Mouse (Mus musculus): Measurements from ENCODE around the gene Otulinl. TPM values are rescaled to one million over a fixed set of nuclear protein-coding genes. Genes with fewer than 3 reads are reported as not detected.

The Otulinl gene
- polyA plus RNA-seq, 1 experiment: not detected

DNA sequence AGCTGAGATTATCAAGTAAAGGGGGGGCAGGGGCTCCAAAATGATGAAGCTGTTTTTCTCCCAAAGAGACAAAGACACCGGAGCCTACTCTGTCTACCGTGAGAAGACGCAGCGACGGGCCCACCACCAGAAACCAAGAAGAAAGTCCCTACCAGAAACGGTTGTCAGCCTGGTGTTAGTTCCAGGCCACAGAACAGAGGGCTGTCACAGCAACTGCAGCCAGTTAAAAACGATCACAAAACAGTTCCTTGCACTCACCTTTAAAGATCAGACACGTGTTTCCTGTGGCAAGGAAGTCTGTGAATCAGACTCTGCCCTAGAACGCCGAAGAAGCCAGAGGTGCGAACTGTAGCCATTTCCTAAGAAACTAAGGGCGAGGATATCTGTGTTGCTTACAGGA, 40.2 kb downstream of the Otulinl start:
- no peak for TF ChIP-seq GATA1 (IDR thresholded peaks at IDR 0.05; ENCODE audit: low read length)

DNA sequence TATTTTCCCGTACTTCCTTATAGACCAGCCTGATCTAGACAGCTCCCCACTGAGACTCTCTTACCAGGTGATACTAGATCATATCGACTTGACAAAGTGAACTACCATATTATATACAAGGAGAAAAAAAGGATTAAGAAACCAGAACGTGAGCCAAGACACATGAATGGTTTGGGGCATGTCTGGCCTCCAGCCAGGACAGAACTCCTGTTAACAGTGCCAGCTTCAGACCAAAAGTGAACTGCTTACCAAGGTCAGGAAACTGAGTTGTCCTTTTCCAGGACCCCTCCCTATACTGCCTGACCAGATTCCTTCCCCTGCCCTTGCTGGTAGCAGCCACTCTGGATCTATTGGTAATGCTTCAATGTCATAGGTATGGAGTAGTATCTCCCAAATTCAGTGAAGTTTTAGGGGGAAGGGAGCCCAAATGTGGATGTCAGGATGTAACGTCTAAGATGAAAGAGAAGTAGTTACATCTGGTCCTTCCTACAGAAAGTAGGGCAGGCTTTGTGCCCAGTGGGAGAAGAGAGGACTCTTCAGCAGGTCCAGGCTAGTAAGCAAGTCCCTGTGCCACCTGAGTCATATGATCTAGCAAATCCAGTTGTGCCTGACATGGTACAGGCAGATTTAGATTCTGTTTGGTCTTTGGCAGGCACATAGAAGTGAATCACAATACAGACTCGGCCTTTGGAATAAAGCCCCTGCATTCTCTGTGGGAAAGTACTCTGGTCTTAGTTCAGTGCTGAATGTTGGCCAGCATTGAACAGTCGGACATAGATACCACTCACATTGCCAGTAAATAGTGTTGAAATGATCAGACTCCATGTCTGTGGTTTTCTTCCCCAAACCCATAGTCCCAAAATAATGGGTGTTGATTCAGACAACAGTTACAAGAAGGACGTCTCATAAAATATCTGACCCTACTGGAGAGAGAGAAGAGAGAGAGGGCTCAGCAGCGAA, 47.2 kb downstream of the Otulinl start:
- no peak for TF ChIP-seq GATA1 (IDR thresholded peaks at IDR 0.05; ENCODE audit: low read length)

DNA sequence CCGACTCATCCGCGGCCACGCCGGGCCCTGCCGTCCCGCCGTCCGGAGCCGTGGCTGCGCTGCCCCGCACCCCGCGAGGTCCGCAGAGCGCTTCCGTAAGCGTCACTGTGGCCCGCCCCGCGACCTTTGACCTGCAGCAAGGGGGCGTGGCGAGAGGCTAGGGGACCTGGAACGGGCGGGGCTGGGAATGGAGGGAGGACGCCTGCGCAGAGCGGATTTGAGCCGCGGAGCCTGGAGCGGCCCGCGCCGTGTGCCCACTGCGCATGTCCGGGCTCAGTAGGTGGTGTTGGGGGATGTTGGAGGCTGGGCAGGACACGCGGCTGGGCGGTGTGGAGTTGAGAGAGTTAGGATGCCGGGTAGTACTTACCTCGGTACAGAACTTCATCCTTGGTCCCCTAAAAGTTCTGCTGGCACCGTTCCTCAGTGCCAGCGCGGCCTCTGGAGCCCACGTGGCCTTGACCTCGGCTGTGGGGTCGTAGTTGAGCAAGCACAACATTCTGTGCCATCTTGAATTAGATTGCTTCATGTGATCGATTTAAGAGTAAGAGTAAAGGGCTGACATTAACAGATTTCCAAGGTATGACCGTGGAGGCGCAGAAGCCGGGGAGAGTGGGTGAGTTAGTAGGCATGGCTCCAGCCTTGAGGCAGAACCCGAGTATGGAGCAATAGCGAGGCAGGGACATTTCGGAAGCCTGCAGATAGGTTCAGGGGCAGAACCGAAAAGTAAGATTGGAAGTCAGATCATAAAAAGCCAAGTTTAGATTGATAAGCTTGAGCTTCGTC, 50.6 kb downstream of the Otulinl start, which contains the start of gene Otulin:
TSS of gene Otulin (minus strand) at position 93 of the 783 bp plus-strand sequence.
- no peak for TF ChIP-seq GATA1 (IDR thresholded peaks at IDR 0.05; ENCODE audit: low read length)

DNA sequence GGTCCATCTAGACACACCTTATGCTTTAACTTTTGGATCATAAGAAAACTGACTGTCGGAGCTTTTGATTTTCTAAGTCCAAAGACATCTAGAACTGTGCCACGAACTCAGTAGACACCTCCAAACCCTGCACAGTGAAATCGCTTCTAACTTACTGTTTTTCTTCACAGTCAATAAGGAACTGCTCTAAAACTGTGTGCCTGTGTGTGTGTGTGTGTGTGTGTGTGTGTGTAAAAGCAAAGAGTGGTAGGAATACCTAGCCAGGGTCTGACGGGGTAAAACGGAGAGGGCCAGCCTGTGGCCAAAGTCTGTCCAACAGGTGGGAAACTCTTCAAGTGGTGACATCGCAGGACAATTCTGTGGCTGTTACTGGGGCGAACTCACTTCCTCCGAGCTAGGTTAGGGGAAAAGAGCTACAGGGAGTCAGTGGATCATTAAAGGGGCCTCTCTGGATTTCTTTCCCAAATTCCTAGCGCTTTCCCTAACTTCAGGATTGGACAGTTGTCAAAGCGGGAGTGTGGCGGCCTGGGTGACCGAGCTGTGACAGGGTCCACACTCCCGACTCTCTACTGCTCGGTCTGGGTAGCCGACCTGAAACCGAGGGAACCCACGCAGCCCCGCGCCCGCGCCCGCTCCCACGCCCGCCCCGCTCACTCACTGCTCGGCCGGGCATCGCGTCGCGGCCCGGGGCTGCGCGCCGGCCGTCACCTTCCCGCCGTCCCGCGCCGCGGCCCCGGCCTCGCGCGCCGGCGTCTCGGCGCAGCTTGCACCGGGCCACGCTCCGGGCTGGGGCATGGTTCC, 51.4 kb downstream of the Otulinl start:
- TF ChIP-seq GATA1 (IDR thresholded peaks at IDR 0.05; ENCODE audit: low read length): no peak

DNA sequence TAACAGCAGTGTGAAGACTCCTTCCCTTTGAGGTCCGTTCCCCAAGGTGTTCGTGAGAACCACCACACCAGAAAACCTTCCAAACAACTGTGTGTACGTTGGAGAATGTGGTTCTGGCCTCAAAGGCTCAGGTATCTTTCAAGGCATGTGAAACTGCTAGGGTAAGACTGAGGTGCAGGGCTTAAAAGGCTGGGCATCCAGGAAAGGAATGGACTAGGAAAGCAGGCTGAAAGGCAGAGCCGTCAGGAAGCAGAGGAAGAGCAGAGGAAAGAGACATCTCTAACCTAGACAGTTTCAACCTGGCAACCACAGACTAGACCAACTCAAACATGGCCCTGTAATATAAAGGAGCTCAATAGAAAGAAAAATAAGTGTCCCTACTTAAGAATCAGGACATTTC, 52.3 kb downstream of the Otulinl start:
- TF ChIP-seq GATA1 (IDR thresholded peaks at IDR 0.05; ENCODE audit: low read length): no peak

DNA sequence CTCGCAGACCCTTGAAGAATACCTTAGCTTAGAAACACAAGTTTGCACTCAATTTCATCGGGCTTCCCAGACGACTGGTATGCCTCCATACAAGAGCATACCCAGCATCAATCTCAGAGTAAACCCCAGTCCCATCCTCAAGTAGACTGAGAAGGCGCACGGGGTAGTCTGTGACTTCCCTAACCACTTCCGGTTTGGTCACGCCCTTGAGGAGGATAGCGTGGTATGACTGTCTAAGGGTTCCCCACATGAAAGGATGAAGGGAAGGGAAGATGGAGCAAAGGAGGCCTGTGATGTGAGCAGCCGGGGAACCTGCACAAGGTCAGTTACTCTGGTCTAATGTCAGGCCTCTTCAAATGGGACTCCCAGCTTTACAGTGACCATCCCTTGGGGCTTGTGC, 53.6 kb downstream of the Otulinl start:
- TF ChIP-seq GATA1 (IDR thresholded peaks at IDR 0.05; ENCODE audit: low read length): no peak

DNA sequence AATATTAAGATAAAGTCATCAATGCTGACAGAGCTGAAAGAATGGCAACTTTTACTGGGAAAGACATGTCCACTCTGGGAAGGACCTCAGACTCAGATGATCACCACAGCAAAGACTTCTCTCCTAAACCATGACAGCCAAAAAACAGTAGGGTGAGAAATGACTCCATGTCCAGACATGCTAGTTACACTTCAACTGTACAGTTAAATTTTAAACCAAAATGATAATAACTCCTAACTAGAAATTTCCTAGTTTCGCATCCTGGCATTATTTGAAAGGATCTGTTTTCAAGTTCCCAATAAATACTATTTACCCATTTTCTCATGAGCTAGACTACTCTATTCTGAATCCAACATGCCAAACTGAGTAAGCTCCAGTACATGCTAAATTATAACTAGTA, 55.1 kb downstream of the Otulinl start:
- no peak for TF ChIP-seq GATA1 (IDR thresholded peaks at IDR 0.05; ENCODE audit: low read length)

DNA sequence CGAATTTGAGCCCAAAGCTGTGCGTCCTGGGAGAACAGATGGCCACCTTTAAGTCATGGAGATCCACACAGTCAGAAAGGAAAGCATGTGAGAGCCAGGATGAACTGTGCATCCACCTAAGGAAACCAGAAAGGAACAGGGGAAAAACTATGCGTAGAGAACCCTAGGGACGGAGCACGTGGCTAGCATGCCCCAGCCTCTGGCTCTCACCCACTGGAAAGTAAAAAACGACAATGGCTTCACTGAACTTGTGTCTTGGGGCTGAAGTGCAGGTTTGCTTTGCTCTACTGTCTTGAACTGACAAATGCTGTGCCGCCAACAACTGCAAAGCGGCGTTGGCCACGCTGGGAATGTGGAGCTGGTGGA, 55.5 kb downstream of the Otulinl start:
- TF ChIP-seq GATA1 (IDR thresholded peaks at IDR 0.05; ENCODE audit: low read length): no peak

DNA sequence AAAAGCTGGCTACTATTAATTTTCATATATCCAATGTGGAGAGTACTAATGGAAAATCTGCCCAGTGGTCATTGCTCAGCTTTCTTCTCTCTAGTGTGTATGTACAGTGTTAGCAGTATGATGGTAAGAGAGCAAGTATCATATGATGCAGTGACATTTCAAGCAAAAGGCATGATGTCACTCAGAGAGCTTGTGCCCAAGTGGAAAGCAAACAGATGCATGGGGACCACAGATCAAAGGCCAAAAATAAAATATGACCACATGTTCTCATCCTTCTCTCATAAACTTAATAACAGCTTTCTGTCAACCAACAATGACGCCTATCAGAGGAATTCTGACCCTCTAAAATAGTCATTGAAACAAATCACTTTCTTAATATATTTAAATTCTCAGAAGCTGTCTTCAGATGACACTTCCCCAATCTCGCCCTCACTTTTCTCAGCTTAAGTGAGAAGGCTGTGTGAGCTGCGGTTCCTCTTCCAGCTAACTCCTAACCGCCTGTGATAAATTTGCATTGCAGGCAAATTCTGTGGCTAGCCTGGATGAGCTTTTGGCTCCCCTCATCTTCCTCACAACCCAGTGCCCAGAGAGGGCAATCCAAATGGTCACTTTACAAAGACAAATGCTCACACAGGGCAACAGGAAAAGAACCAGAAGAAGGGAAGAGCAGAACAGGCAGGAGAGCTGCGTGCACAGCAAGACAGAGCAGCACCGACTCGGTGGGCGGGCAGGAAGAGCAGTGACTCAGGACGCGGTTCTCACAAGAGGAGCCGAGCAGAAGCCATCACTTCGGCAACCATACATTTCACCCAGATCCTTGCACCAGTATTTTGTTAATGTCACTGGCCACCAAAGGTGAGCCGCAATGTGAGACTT, 56.1 kb downstream of the Otulinl start:
- no peak for TF ChIP-seq GATA1 (IDR thresholded peaks at IDR 0.05; ENCODE audit: low read length)

DNA sequence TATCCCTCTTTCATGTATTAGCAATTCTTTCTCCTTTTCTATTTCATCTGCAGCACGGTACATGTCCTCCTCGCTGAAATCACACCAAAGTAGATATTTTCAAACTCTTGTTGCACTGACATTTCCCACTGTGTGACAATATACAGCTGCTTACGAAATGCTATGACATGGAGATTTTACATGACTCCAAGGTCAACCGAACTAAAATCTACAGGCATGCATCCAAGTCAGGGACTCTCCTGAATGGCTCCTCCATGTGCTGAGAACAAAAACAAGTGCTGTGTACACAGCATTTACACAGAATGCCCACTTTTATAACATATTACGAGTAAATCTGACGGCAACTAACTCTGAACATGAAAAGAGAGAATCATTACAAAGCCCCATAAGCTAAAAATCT, 58.1 kb downstream of the Otulinl start:
- no peak for TF ChIP-seq GATA1 (IDR thresholded peaks at IDR 0.05; ENCODE audit: low read length)

DNA sequence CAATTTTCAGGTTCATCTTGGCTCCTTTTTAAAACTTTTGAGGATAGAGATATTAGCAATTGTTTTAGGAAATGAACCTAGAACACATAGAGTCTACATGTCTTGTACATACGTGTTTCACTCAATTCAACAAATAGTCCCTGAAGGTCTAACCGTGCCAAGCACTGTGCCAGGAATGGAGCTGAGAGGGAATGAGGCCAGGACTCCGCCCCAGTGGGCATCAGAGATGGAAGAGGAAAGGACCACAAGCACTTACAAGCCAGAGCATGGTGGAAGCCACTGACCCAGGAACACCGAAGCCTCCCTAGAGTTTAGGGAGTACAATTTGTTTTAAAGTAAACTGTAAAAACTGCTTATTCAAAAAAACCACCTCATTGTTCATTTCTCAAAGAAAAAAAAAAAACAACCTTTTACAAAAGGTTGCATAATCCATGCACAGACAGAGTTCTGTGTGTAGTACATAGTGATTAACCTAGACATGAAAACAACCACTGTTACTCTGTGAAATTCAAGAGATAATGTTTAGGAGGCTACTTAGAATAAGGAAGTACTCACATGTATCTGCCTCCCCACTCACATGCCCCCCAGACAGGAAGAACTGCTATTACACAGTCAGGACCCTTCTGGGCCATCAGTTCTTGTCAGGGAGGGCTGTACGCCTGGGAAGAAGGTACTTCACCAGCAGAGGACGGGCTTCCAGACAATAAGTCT, 60.7 kb downstream of the Otulinl start:
- TF ChIP-seq GATA1 (IDR thresholded peaks at IDR 0.05; ENCODE audit: low read length): no peak

DNA sequence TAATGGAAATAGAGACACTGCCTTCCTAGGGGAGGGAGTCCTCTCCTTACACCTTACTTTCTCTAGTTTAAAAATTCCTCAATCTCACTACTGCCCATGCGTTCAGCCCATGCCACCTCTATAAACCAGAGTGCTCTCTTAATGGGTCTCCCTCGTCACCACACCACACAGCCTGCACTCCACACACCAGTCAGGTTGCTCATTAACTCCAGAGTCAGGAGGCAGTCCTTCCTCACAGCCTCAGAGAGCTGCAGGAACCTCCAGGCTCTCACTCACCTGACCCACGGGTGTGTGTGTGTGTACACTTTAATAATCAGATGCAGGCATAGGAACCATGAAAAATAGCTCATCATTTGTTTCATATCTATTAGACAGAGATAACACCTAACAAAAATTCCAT, 61.7 kb downstream of the Otulinl start:
- no peak for TF ChIP-seq GATA1 (IDR thresholded peaks at IDR 0.05; ENCODE audit: low read length)

DNA sequence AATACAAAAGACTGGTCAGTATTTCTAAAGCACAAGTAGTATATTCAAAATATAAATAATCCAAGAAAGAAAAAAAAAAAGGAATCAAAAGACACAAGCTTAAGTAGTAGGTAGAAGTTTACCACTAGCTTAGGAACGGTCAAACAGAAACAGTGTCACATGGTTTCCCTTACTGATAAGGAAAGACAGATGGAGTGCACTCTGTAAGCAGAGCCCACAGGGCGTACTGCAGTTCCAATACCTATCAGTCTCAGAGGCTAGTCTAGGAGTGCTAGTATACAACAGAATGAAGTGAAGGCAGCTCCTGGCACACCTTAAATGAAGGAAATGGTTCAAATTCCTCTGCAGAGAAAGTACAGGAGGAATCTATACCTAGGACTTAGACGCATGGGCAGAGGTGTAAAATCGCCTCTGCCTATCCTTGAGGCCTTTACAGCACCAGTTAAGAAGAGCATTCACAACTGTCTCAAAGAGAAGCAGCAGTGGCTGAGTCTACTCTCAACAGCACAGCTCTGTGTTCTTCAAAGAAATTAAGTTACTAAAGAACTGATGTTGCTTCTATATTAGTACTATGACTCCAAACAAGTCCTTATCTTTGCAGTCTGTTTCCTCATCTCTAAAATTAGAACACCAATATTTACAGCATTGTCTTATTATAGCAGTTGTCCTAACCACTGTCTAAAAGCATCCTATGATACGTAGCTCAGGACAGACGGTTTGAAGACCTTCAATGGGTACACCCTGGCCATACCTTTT, 62.4 kb downstream of the Otulinl start:
- no peak for TF ChIP-seq GATA1 (IDR thresholded peaks at IDR 0.05; ENCODE audit: low read length)
